In the genomic region with DNA sequence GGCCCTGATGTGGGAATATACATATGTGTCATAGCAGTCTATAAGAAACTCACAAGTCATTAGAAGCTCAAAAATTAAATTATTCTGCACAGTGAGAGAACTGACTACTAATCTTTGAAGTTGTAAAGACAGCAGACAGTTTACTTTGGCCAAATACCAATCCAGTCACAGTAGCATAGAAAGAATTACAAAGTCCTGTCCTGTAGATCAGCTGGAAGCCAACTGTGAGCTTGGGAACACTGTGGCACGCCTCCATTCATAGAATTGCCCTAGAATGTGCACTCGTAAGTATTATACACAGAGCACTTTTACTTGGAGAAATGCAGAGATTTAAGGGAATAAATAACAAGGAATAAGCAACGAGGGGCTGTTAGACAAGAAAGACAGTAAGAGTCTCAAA, we compare ENCODE assay signal across 23 mouse cellular contexts.
A peak's percentile ranks its signal among the peaks of the same experiment; 100 is the strongest.
DNase-seq lines count a peak whose midpoint lies in the region; ATAC-seq and TF ChIP-seq lines count a peak whose summit lies in the region.
"Had no signal": no experiment of that assay in that cellular context is flagged by ENCODE, and none has a peak within 500 bp of the region (broad histone marks: within the 10 kb centered on the region; RNA-seq: fewer than 3 reads in every experiment).

No protein-coding gene starts in this region.

- no peak overlapping the region for H3K4me3 ChIP-seq in embryonic facial prominence, embryonic 14.5 days (ENCODE audit: low read depth, low read length)
- H3K4me3 ChIP-seq in embryonic facial prominence, embryonic 10.5 days, result no peak overlapping the region
- no peak overlapping the region for H3K4me3 ChIP-seq in kidney, postnatal 0 days (replicated peaks; ENCODE audit: low read depth, low read length)
- no peak overlapping the region for H3K4me3 ChIP-seq in lung, embryonic 16.5 days (ENCODE audit: low read length)
- H3K4me3 ChIP-seq in lung, adult 2 months (replicated peaks; ENCODE audit: extremely low read depth, low read depth, low read length), result no peak overlapping the region
- no peak overlapping the region for H3K4me3 ChIP-seq in midbrain, postnatal 0 days (ENCODE audit: low read depth, low read length)
- H3K4me3 ChIP-seq in midbrain, embryonic 11.5 days (ENCODE audit: low read depth, low read length), result no peak overlapping the region
- H3K4me3 ChIP-seq: embryonic facial prominence, embryonic 13.5 days; forebrain, embryonic 13.5 days; heart, adult 2 months; heart, embryonic 15.5 days had no signal

- 61% methylated on average over 3 of the region's 3 CpGs for WGBS in embryonic facial prominence, embryonic 14.5 days
- 87% methylated on average over 3 of the region's 3 CpGs for WGBS in embryonic facial prominence, embryonic 10.5 days
- 66% methylated on average over 3 of the region's 3 CpGs for WGBS in kidney, postnatal 0 days
- 55% methylated on average over 3 of the region's 3 CpGs for WGBS in lung, embryonic 16.5 days
- WGBS in lung, adult 2 months, result 74% methylated on average over 3 of the region's 3 CpGs
- WGBS in midbrain, postnatal 0 days, result 39% methylated on average over 3 of the region's 3 CpGs
- 71% methylated on average over 3 of the region's 3 CpGs for WGBS in midbrain, embryonic 11.5 days

- TF ChIP-seq POLR2A in lung, adult 2 months (IDR thresholded peaks at IDR 0.05; ENCODE audit: borderline replicate concordance, extremely low read depth, low read depth, low read length), result no peak

- no peaks in the 10 kb centered on the region for H3K36me3 ChIP-seq in embryonic facial prominence, embryonic 14.5 days (ENCODE audit: control insufficient read depth, insufficient read depth, low read length)
- peaks cover 4% of the 10 kb centered on the region; the same call in 1 of the 2 replicates for H3K36me3 ChIP-seq in embryonic facial prominence, embryonic 10.5 days (replicated peaks)
- no peaks in the 10 kb centered on the region for H3K36me3 ChIP-seq in kidney, postnatal 0 days (ENCODE audit: insufficient read depth, low read length)
- no peaks in the 10 kb centered on the region; the same call in 1 of the 2 replicates for H3K36me3 ChIP-seq in lung, embryonic 16.5 days (ENCODE audit: control insufficient read depth, insufficient read depth, low read length)
- no peaks in the 10 kb centered on the region for H3K36me3 ChIP-seq in midbrain, postnatal 0 days (ENCODE audit: insufficient read depth, low read length)
- H3K36me3 ChIP-seq in midbrain, embryonic 11.5 days (ENCODE audit: control insufficient read depth, insufficient read depth, low read length), result no peaks in the 10 kb centered on the region
- H3K36me3 ChIP-seq: embryonic facial prominence, embryonic 13.5 days; G1E; heart, embryonic 15.5 days had no signal

- no peak for TF ChIP-seq CTCF in kidney, postnatal 0 days (IDR thresholded peaks at IDR 0.05; ENCODE audit: low read depth)
- no peak for TF ChIP-seq CTCF in lung, adult 2 months (IDR thresholded peaks at IDR 0.05; ENCODE audit: insufficient read depth, low read length)
- no peak for TF ChIP-seq CTCF in midbrain, postnatal 0 days (IDR thresholded peaks at IDR 0.05)

- DNase-seq in embryonic facial prominence, embryonic 14.5 days (ENCODE audit: low spot score), result peak; percentile 34
- no peak for DNase-seq in embryonic facial prominence, embryonic 10.5 days (ENCODE audit: low spot score)
- peak; percentile 2 for DNase-seq in kidney, postnatal 0 days (ENCODE audit: low spot score)
- DNase-seq in kidney, postnatal 4 days, result no peak
- no peak for DNase-seq in lung, adult 2 months
- peak; percentile 42 for DNase-seq in midbrain, postnatal 0 days (ENCODE audit: low spot score)
- no peak for DNase-seq in midbrain, embryonic 11.5 days (ENCODE audit: low spot score, missing footprints)
- DNase-seq: adrenal gland, postnatal 10 days; B cell, adult 2 months; cerebellum, adult 11-12 months; cerebellum, adult 9-10 months; cerebellum, postnatal 25 days; forebrain, postnatal 0 days; gastrocnemius, postnatal 14 days; heart, adult 2 months; heart, postnatal 14 days had no signal

- no peak for ATAC-seq in embryonic facial prominence, embryonic 14.5 days (ENCODE audit: low read depth)
- ATAC-seq in kidney, postnatal 0 days (replicated peaks; ENCODE audit: low FRiP score, low read depth), result no peak
- ATAC-seq in lung, embryonic 16.5 days (ENCODE audit: low read depth), result peak; percentile 60; the same call in 1 of the 2 replicates
- no peak for ATAC-seq in midbrain, postnatal 0 days (ENCODE audit: low FRiP score)
- ATAC-seq in midbrain, embryonic 11.5 days (ENCODE audit: low FRiP score), result no peak
- ATAC-seq: CD4-positive, CD25-positive, alpha-beta regulatory T cell, adult 4 months; forebrain, embryonic 13.5 days; forebrain, postnatal 0 days had no signal

- no peak overlapping the region for H3K9ac ChIP-seq in embryonic facial prominence, embryonic 14.5 days (ENCODE audit: low read depth, low read length)
- H3K9ac ChIP-seq in kidney, postnatal 0 days (ENCODE audit: low read depth, low read length), result no peak overlapping the region
- no peak overlapping the region for H3K9ac ChIP-seq in lung, embryonic 16.5 days (ENCODE audit: low read length)
- no peak overlapping the region for H3K9ac ChIP-seq in midbrain, postnatal 0 days (replicated peaks; ENCODE audit: low read length, poor library complexity, severe bottlenecking)
- no peak overlapping the region for H3K9ac ChIP-seq in midbrain, embryonic 11.5 days (ENCODE audit: low read length)
- H3K9ac ChIP-seq: embryonic facial prominence, embryonic 13.5 days; forebrain, embryonic 13.5 days; forebrain, postnatal 0 days; heart, embryonic 15.5 days had no signal

- no peak overlapping the region for H3K27ac ChIP-seq in embryonic facial prominence, embryonic 14.5 days (replicated peaks; ENCODE audit: low read depth, low read length)
- no peak overlapping the region for H3K27ac ChIP-seq in embryonic facial prominence, embryonic 10.5 days (replicated peaks)
- H3K27ac ChIP-seq in kidney, postnatal 0 days, result no peak overlapping the region
- no peak overlapping the region for H3K27ac ChIP-seq in lung, embryonic 16.5 days (ENCODE audit: low read length)
- H3K27ac ChIP-seq in midbrain, postnatal 0 days (ENCODE audit: low read depth, low read length), result no peak overlapping the region
- H3K27ac ChIP-seq in midbrain, embryonic 11.5 days (ENCODE audit: low read depth, low read length), result no peak overlapping the region
- H3K27ac ChIP-seq: embryonic facial prominence, embryonic 13.5 days; forebrain, embryonic 13.5 days; heart, adult 2 months; heart, embryonic 15.5 days had no signal

- H3K4me2 ChIP-seq in embryonic facial prominence, embryonic 14.5 days (ENCODE audit: low read depth, low read length), result no peak overlapping the region
- no peak overlapping the region for H3K4me2 ChIP-seq in kidney, postnatal 0 days (ENCODE audit: low read length)
- H3K4me2 ChIP-seq in lung, embryonic 16.5 days (ENCODE audit: low read depth, low read length), result no peak overlapping the region
- H3K4me2 ChIP-seq in midbrain, postnatal 0 days (ENCODE audit: low read depth, low read length, poor library complexity, severe bottlenecking), result no peak overlapping the region
- no peak overlapping the region for H3K4me2 ChIP-seq in midbrain, embryonic 11.5 days
- H3K4me2 ChIP-seq: embryonic facial prominence, embryonic 13.5 days; forebrain, embryonic 13.5 days; heart, embryonic 11.5 days; heart, embryonic 15.5 days had no signal

- H3K27me3 ChIP-seq in embryonic facial prominence, embryonic 14.5 days (replicated peaks; ENCODE audit: control insufficient read depth, insufficient read depth, low read length), result no peaks in the 10 kb centered on the region
- no peaks in the 10 kb centered on the region for H3K27me3 ChIP-seq in embryonic facial prominence, embryonic 10.5 days (replicated peaks; ENCODE audit: low read depth, poor library complexity, severe bottlenecking)
- no peaks in the 10 kb centered on the region for H3K27me3 ChIP-seq in kidney, postnatal 0 days (ENCODE audit: insufficient read depth, low read length)
- H3K27me3 ChIP-seq in lung, embryonic 16.5 days (ENCODE audit: control insufficient read depth, insufficient read depth, low read depth, low read length), result no peaks in the 10 kb centered on the region
- no peaks in the 10 kb centered on the region for H3K27me3 ChIP-seq in midbrain, postnatal 0 days (ENCODE audit: insufficient read depth, low read length)
- H3K27me3 ChIP-seq in midbrain, embryonic 11.5 days (ENCODE audit: control insufficient read depth, insufficient read depth, low read length), result no peaks in the 10 kb centered on the region
- H3K27me3 ChIP-seq: embryonic facial prominence, embryonic 13.5 days; forebrain, embryonic 13.5 days; heart, embryonic 15.5 days had no signal

- no peaks in the 10 kb centered on the region for H3K9me3 ChIP-seq in embryonic facial prominence, embryonic 14.5 days (ENCODE audit: control insufficient read depth, low read length)
- no peaks in the 10 kb centered on the region for H3K9me3 ChIP-seq in embryonic facial prominence, embryonic 10.5 days
- H3K9me3 ChIP-seq in kidney, postnatal 0 days (replicated peaks; ENCODE audit: low read length), result no peaks in the 10 kb centered on the region
- H3K9me3 ChIP-seq in lung, embryonic 16.5 days (ENCODE audit: control insufficient read depth, low read length), result no peaks in the 10 kb centered on the region
- H3K9me3 ChIP-seq in midbrain, postnatal 0 days (ENCODE audit: low read length), result no peaks in the 10 kb centered on the region
- H3K9me3 ChIP-seq in midbrain, embryonic 11.5 days (ENCODE audit: control insufficient read depth, low read length), result no peaks in the 10 kb centered on the region
- H3K9me3 ChIP-seq: embryonic facial prominence, embryonic 13.5 days; forebrain, embryonic 13.5 days; G1E; heart, embryonic 15.5 days had no signal

- H3K4me1 ChIP-seq in embryonic facial prominence, embryonic 14.5 days (ENCODE audit: control insufficient read depth, insufficient read depth, low read length), result no peaks in the 10 kb centered on the region
- peaks cover 33% of the 10 kb centered on the region for H3K4me1 ChIP-seq in embryonic facial prominence, embryonic 10.5 days
- H3K4me1 ChIP-seq in kidney, postnatal 0 days (replicated peaks; ENCODE audit: insufficient read depth, low read length), result no peaks in the 10 kb centered on the region
- no peaks in the 10 kb centered on the region for H3K4me1 ChIP-seq in lung, embryonic 16.5 days (replicated peaks; ENCODE audit: control insufficient read depth, insufficient read depth, low read length)
- no peaks in the 10 kb centered on the region for H3K4me1 ChIP-seq in lung, adult 2 months (ENCODE audit: control insufficient read depth, insufficient read depth, low read length)
- no peaks in the 10 kb centered on the region for H3K4me1 ChIP-seq in midbrain, postnatal 0 days (ENCODE audit: insufficient read depth, low read length)
- peaks cover 25% of the 10 kb centered on the region for H3K4me1 ChIP-seq in midbrain, embryonic 11.5 days (ENCODE audit: control insufficient read depth, insufficient read depth, low read length)
- H3K4me1 ChIP-seq: heart, embryonic 15.5 days had no signal

Comparison
In these comparisons a context has a peak if more than half of its experiments do, and no peak if none do; other contexts are left out.
1. DNase-seq: peak in embryonic facial prominence, embryonic 14.5 days (single experiment), kidney, postnatal 0 days (single experiment) and midbrain, postnatal 0 days (single experiment); none in embryonic facial prominence, embryonic 10.5 days (single experiment), kidney, postnatal 4 days (0 of 2), lung, adult 2 months (single experiment) and midbrain, embryonic 11.5 days (single experiment).